Mouse (Mus musculus) NIH3T3 (cell line): ENCODE measurements at regions not wholly inside any gene's neighbourhood (a gene's known extent, or its start where the extent isn't known, plus 50 kb on each side); places are given as distances from the start of the nearest gene placed in this dataset.
"Not testable (repeated sequence)": the region's sequence is repeated elsewhere in the genome, so short reads cannot be mapped to it uniquely, and the experiment has no call there.

Source experiments
- DNase-seq: peaks from one replicate; pipeline ENCODE4 v3.0.0-alpha.2; 2012; ENCODE audit warnings: low read depth

DNA sequence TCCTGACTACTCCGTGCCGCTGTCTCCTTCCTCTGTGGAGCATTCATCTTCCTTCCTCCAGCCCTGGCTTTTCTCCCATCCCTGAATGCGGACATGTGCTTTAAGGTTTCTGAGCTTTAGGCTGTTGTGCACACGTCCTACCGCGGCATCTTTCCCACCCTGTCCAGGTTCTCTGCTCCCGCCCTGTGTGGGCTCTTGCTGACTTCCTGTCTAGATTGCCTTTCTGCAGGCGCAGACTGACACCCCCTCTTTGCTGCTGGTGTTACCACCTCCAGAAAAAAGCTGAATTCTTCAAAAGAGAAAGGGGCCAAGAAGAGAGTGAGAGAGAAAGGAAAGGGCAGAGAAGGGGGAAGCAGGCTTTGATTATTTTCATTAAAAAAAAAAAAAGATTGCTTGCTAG lies 167.7 kb upstream of the Klf4 start:
- DNase-seq, result no peak

DNA sequence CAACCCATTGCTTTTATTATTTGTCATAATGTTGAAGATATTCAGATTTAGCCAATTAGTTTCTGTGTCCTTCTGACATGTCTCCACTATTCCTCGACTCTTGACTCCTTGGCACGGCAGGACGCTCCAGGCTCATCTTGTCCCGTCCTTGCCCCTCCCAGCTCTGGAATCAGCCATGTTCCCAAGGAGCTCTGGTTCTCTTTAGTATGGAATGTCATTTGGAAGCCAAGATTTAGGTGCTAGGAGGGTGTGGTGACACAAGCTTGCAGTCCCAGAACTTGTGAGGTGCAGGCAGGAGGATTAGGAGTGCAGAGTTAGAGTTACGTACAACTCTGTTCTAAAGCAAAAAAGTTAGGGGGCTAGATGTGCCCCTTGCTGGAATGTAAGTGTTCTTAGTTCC lies 166.9 kb upstream of the Klf4 start:
- no peak for DNase-seq

DNA sequence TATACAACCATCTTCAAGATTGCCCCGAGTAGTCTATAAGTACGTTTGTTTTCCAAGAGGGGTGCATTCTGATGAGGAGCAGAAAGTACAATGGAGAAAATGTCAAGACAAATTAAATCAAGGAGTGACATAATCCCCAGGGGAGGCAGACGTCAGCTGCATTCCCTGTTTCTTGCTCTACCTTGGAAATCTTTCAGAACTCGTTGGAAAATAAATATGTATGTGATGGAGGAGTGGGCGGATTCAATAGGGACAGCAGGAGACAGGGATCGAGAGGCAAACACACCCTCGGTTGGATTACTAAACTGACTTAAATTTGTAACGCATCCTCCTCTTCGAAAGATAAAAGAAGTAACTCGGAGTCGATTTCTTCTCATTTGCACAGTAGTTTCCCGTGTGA lies 164.8 kb upstream of the Klf4 start:
- DNase-seq, result no peak

DNA sequence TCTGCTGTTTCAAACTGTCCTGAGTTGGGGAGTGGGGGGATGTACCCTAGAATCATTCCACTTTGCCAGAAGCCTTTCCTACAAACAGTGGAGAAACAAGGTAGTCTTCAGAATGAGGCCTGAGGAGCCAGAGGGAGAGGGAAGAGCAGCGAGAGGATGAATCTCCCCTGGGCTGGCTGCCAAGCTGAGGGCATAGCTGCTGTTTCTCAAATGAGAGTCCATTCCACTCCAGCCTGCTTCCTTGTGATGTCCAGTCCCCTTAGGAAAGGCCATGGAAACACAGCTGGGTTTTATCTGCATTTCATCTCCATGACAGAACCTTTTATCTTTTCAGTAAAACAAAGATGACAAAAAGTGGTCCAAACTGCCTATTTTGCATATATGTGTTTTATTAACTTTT lies 164.2 kb upstream of the Klf4 start:
- DNase-seq, result peak; percentile 76

DNA sequence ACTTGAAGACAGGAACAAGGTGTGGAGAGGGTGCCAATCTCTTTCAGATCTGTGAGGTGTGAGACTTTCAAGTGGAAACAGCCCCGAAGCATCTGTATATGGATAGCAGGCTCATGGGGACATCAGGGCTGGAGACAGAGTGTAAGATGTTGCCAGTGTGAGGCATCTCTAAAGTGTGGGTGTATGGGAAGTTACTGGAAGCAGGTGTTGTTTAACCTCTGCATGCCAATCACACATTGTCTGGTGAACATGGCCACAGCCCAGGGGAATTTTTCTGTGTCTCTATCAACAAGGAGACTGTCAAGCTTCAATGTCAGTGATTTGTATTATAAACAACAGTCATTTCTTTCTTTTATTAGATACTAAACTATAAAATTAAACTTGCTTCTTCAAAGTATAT lies 163.0 kb upstream of the Klf4 start:
- no peak for DNase-seq

DNA sequence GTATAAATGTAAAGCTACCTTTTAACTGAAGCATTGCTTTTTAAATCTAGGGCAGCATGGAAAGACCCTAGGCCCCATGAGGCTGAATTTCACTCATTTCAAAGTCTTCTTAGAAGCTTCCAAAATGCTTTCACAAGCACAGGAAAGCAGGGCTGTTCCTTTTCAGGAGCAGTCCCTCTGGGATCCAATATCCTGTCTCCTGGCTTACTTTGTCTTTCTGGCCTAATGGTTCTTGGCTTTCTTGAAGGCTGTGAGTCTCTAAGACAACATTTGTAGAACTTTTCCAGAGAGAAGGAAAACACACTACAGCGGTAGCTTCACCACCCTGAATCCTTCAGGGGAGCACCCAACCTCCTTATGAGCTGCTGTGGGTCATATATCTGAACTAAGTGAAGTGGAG lies 157.2 kb upstream of the Klf4 start:
- DNase-seq, result no peak

DNA sequence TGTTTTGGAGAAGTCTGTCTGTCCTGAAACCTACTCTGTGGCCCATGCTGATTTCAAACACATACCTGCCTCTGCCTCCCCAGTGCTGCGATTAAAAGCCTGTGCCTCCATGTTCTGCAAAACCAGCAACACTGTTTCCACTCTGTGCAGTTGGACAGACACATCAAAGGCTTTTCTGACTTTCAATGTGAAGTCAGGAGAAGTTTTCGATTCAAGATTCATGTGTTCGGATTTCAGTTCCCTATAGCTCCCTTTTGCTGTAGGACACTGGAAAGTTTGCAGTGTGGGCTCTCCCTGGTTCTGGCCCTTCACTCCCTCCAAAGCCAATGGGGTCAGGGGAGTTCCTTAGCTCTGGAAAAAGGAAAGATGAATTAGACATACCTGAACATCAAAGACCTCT lies 154.5 kb upstream of the Klf4 start:
- DNase-seq, result no peak

DNA sequence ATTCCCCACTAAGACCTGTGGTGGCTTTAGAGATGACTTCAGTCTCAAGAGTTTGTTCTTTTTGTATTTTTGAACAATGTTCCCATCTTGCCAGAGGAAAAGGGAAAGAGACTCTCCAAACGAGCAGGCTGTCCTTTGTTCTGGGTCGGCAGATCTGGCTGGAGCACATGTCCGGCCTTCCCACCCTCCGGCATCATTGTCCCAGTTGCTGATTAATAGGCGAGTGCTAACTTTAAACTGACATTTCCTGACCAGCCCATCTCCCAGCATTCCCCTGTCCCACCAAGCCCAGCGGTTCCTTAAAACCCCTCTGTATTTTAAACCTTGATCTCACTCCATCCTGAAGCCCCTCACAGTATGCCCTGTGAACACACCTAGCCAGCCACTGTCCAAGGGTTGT lies 140.0 kb upstream of the Klf4 start:
- DNase-seq, result no peak

DNA sequence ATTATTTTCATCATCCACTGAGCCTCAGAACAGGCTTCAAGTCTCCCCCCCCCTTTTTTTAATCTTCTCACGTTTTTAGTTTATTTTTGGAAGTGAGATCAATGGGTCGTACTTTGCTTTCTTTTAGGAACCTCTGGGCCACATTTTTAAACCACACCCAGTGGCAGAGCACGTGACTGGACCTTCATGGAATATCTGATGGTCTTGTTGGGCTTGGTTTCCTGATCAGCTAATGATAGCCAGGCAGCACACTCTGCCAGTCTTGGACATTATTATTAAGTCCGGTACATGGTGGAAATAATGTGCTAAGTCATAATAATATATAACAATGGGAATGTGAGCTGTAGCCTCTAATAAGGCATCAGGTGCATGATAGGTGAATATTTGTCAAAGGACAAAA lies 138.0 kb upstream of the Klf4 start:
- DNase-seq, result no peak

DNA sequence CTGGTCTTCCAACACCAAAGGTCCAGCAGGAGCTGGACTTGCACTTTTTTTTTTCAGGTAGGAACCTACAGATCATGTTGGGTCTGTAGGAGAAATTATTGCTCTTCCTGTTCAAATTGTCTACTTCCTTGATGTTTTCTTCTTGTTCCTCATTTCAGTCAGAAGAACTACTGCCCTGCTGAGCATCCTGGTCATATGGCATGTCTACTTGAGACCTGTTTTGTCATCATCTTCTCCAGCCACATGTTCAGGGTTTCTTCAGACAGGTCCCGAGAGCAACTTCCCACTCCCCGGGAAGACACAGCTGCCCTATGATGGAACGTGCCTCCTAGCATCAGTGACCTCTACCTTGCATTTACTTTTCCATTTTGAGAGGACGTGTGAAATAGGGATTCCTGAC lies 132.6 kb upstream of the Klf4 start:
- no peak for DNase-seq

DNA sequence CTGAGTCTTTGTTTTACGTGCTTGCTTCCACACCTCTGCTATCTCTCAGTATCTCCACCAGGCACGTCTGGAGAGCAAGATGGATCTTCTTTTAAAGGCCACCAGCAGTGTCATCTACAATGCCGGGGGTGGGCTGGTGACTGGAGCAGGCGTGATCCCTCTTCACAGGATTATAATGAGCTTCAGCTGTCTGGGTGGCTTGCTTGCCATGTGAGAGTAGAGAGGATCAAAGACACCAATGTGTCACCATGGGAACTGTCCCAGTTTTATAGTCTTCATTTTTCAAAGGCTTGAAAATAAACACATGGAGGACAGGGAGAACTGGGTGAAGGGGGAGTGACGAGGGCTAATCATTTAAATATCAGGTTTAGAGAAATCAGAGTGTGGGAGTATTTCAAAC lies 131.6 kb upstream of the Klf4 start:
- DNase-seq, result no peak

DNA sequence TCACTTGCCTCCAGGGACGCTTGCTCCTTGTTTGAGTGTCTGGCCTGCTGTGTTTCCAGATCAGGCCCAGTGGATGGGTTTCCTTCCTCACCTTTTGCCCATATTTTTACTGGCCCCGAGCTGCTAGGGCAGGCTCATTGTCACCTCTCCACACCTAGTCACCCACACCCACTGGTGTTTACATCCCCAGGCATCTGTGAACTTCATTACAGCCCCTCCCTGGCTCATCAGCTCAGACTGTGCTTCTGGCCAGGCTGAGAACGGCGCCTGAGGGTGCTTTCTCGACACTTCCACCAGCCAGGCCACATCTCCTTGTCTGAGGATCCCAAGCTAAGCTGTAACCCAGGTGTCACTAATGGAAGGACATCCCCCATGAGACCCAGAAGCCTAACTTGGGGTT lies 129.8 kb upstream of the Klf4 start:
- no peak for DNase-seq

DNA sequence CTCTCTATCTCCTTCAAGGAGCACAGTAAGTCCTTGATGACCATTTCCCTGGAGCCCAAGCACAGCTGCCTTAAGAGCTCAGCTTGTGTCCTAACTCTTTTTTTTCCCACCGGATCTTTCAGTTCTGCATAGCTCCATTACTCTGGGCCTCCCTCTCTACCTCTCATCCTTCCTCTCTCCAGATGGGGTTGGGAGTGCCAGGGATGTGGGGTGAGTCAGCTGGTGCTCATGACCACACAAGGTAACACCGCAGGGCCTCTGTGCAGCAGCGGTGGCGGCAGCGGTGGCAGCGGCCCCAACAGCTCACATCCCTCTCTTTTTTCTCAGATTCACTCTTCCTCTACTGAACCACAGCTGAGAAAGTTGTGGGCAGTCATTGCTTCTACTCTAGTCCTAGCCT lies 126.6 kb upstream of the Klf4 start:
- DNase-seq, result peak; percentile 31

DNA sequence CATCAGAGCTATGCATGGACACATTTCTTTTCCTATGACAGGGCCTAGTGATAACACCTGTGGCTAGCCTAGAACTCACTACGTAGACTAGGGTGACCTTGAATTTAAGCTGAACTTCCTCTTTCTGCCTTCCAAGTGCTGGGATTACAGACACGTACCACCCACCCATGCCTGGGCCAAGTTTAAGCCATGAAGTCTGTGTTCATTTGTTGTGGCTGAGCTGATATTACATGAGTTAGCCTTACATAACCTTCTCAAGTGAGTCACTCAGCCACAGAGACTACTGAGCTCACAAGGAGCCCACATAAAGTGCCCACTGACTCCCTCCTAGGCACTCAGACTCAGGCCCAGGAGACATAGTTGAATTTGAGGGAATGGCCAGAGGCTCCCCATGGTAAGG lies 123.1 kb upstream of the Klf4 start:
- DNase-seq, result peak; percentile 48

DNA sequence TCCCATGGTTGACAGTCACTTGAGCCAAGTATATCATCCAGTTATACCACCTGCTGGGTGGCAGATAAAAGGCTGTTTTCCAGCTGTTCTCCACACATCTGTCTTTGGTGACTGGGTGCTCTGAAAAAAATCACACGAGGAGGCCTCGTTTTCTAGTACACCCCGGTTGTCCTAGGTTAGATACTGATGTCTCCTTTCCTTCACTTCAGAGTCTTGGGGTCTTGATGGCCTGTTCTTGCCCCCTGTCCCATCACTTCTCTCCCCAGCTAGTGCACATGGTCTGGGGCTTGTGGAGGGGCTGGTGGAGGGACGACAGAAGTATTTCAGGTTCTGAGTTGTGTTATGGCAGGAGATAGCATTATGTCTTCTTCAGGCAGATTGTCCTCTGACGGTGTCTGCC lies 120.4 kb upstream of the Klf4 start:
- no peak for DNase-seq

DNA sequence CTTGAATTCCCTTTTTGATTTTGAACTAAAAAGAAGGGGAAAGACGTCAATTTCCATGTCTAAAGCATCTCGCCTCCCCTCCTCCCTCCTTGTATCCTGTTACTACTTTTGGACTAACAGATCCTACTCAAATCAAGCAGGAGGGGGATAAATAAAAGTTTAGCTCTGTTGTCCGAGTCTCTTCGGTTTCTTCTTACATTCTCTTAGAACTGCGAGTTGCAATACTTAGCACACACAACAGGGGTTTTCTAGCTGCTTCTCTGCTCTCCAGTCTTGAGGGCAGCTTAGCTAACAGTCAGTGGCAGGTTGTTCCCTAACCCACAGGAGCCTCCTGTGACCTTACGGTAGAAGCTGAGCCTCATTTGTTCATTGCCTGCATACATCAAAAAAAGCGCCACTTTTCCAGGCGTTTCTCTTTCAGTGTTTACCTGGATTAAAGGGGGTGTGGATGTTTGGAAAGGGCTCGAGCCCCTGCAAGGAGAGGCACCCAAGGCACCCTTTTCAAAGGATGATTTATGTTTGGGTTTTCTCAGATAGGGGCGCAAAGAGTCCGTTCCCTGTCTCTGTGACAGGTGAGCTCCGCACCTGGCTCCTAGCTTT lies 119.6 kb upstream of the Klf4 start:
- DNase-seq, result peak; percentile 78

DNA sequence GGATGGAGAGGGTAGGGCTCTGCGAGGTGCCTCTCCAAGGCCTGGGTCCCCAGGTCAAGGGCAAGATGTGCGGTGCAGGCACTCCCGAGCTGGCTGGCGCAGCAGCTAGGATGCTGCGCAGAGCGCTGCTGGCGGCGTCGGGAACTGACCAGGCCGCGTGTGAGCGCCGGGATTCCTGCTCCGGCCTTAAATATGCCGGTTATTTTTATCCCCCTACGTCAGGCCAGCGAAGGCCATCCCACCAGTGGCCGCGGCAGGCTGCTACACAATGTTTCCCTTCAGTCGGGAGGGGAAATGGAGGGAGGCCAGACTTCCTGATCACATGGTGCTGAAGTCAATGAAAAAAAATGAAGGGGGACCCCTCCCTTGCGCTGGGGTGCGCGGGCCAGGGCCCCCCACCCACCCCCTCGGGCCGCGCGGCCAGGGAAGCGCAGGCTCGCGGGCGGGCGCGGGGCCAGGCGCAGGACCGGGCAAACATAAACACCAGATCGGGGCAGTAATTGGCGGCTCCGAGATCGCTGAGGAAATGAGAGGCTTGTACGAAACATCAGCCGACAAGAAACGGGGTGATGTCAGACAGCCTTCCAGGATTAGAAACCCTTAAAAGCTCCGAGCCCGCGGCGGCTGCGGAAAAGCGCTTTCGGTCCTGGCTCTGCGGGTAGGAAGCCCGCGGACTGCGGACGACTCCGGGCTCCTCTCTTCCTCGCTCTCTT lies 118.9 kb upstream of the Klf4 start:
- DNase-seq, result peak; percentile 99

DNA sequence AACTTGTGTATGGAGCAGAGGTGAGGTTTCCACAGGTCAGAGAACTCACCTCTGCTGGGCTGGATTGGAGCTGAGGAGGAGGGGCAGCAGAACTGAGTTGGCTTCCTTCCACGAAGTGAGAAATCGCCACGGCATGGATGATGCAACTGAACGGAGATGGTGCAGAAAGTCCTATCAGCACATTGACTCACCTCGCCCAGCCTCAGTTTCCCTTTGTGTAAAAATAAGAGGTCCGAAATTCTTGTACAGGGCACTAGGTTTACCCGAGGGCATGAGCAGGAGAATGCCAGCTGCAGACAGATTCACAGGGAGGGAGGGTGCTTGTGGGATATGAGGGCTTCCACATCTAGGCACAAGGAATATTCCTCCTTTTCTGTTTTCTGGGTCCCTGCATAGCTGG lies 117.9 kb upstream of the Klf4 start:
- peak; percentile 48 for DNase-seq

DNA sequence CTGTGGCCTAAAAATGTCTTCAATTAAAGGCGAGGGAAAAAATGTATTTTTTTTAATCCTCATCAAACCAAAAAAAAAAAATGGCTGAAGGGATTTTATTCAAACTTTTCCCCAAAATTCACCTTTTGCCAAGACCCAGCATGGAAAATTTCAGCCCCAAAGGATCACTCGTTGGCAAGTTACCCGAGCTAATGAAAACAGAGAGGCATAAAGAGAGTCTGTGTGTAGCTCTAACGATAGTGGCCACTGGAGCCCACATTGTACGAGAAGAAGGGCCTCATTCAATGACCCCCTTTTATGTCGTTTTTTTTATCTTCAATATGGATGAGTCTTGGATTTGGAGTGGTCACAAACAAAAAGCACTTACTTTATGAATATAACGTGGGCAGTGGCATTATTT lies 116.1 kb upstream of the Klf4 start:
- no peak for DNase-seq

DNA sequence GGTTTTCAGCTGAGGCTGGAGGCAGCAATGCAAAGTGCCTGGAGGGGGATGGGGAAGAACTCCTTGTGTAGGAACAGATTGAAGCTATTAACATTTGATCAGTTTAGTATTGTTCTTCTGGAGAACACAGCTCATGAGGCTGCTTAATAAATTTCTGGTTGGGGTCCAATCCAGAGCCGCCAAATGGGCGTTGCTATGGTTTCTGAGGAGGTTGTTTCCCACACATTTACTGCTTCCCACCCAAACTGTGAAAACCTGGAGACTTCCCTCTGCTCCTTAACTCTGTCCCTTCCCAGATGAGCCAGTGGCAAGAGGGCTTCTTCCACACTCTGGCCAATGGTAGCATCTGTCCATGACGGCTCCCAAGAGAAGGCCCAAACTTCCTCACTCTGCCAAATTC lies 113.2 kb upstream of the Klf4 start:
- DNase-seq, result peak; percentile 14

DNA sequence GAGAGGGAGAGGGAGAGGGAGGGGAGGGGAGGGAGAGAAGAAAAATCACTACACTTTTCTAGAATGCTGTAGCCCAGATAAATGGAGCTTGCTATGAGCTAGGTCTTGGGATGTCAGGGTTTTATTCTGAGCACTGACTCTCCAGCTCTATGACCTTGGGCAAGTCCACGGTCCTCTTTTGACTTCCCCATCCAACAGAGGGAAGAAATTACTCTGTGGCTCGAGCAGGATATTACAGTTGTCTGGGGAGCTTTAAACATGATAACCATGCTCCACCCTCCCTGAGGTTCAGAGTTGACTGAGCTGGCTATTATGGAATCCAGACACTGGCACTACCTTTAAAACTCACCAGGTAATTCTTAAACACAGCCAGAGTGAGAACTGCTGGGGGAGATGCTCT lies 112.6 kb upstream of the Klf4 start:
- DNase-seq, result no peak

DNA sequence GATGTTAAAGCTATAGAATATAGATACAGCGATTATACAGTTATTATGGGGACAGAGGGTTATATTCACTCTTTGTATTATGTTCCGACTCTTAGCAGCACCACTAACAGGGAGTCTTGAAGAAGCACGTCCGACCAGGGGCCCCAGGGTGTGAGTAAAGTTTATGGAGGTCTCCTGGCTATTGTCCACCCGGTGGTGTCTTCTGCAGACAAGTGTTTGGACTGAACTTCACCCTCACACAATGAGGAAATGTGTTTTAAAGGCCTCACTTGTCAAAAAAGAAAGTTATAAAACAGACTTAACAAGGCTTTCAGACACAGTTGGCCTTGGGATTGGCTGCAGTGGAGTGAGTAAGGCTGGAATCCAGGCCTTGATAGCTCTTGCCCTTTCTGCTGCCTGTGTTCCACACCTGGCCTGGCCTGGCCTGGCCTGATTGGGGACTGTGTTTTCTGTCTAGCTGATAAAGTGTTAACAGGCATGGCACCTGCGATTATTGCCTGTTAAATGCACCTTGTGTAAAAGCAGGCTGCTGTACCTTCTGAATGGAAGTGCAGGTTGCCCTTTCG lies 102.8 kb upstream of the Klf4 start:
- no peak for DNase-seq

DNA sequence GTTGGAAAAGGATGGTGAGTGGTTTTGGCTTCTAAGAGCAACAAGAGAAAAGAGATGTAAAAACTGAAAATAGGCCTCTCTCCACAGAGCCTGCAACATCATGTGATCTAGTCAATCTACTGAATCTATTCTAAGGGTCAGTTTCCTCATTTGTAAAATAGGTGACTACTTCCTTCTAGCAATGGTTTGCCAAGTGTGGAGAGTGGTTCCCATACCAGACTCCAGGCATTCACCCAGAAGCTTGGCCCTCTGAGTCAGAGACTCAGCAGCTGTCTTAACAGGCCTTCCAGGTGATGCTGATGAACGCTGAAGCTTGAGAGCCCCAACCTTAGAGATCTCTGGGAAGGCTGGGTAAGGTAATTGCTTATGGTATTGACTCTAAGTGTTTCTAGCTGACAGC lies 98.9 kb upstream of the Klf4 start:
- peak; percentile 72 for DNase-seq

DNA sequence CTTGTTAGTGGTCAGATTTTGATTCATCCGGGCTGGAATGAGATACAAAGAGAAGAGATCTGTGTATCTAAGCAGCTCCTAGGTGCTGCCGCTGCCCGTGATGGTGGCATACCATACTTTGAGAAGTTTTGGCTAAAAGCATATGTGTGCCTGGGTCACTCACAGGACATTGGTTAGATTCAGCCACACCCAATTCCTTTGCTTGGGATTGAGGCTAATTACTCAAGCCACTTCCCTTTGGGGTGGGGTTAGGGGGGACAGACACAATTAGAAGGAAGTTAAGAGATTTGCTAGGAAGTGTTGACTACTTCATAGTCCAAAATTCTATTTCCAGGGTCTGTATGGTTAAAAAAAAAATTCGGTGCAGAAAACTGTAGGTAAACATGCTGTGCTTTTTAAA lies 97.9 kb upstream of the Klf4 start:
- not testable (repeated sequence) for DNase-seq
